Mouse (Mus musculus): ENCODE results near the gene Hspa2. TPM values are rescaled to one million over a fixed set of nuclear protein-coding genes. Genes with fewer than 3 reads are reported as not detected.

Hspa2 gene
- polyA plus RNA-seq, 1 experiment from 2014 or later: 4.9 TPM

DNA sequence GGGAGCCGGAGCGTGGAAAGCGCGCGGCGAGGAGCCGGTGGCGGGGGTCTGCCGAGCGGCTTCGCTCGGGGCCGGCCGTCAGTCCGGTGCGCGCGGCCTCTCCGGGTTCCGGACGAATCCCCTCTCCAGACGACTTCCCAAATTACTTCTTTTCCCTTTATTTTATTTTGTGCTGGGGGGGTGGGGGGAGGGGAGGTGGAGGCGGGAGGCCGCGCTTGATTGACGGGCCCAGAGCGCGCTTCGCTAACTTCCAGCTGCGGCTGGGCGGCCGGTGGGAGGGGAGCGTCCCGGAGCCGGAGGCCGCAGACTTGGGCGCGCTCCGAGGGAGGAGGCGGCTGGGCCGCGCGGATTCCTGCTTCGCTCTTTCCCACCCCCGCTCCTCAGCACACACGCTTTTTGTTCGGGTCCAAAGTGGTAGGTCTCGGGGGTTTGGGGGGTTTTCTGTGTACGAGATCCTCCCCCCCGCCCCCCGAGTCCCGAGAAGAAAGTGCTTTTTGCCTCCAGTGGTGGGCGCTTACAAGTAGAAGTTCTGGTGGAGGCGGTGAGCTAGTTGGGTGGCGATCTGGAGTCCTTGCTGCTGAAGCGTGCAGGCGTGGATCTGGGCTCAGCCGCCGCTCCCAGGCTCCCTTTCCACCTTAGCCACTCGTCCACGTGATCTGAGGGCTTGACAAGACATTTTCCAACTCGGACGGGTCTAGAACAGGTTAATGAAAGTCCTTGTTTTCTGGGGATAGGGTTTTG lies 33.0 kb upstream of the Hspa2 start:
- DNase-seq (ENCODE audit: low spot score): peak; percentile 85
- Histone ChIP-seq H3K27me3 (ENCODE audit: low read depth, poor library complexity, severe bottlenecking) (no peaks in the 10 kb centered on the region), H3K36me3 (no peaks in the 10 kb centered on the region), H3K9me3 (replicated peaks) (no peaks in the 10 kb centered on the region), H3K4me1 (peaks cover 53% of the 10 kb centered on the region), H3K27ac (peak overlapping the region; percentile 100), H3K4me3 (peak overlapping the region; percentile 99)
- under 1% methylated on average over 62 of the region's 63 CpGs for WGBS

- Histone ChIP-seq H3K9me3 (replicated peaks) (no peaks in the 10 kb centered on the region), H3K4me3 (peak overlapping the region; percentile 99), H3K36me3 (no peaks in the 10 kb centered on the region), H3K27ac (no peak overlapping the region), H3K4me1 (peaks cover 49% of the 10 kb centered on the region), H3K27me3 (ENCODE audit: low read depth, poor library complexity, severe bottlenecking) (no peaks in the 10 kb centered on the region)
- WGBS: 49% methylated on average over 7 of the region's 7 CpGs
- no peak for DNase-seq (ENCODE audit: low spot score)
Measured at GRCm38 (mm10) chr12:76372046-76372445, 31.9 kb upstream of the Hspa2 start.

DNA sequence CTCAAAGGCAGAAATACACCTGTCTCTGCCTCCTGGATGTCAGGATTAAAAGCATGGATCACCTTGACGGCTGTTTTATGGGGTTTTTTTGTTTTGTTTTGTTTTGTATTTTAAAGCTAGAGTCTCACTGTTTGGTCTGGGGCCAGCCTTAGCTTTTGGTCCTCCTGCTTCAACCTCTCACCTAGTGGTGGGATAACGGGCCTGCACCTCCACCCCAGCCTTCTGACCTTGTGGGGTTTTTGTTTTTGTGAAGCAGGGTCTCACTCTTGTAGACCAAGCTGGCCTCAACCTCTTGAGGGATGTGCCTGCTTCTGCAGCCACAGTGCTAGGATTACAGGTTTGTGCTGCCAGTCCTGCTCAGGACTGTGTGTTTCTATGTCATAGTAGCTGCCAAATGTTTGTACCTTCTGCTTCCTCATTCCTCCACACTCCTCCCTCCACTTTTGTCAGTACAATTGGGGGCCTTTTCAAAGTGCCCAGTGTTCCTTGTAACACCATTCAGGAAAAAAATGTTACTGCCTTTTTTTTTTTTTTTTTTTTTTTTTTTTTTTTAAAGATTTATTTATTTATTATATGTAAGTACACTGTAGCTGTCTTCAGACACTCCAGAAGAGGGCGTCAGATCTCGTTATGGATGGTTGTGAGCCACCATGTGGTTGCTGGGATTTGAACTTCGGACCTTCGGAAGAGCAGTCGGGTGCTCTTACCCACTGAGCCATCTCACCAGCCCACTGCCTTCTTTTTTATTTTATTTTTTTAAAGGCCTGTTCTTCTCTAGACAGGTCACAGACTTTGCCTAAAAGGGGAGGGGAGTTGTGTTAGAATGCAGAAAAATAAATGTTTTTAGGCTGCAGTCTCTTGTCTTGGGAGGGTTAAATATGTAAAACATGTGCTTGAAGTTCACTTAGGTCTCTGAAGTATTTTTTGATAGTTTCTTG lies 30.8 kb upstream of the Hspa2 start:
- H3K4me1 ChIP-seq: peaks cover 38% of the 10 kb centered on the region
- no peak for DNase-seq (ENCODE audit: low spot score)
- no peaks in the 10 kb centered on the region for H3K27me3 ChIP-seq (ENCODE audit: low read depth, poor library complexity, severe bottlenecking)
- H3K9me3 ChIP-seq (replicated peaks): no peaks in the 10 kb centered on the region
- no peaks in the 10 kb centered on the region for H3K36me3 ChIP-seq
- 76% methylated on average over 6 of the region's 7 CpGs for WGBS
- no peak overlapping the region for H3K4me3 ChIP-seq
- no peak overlapping the region for H3K27ac ChIP-seq

DNA sequence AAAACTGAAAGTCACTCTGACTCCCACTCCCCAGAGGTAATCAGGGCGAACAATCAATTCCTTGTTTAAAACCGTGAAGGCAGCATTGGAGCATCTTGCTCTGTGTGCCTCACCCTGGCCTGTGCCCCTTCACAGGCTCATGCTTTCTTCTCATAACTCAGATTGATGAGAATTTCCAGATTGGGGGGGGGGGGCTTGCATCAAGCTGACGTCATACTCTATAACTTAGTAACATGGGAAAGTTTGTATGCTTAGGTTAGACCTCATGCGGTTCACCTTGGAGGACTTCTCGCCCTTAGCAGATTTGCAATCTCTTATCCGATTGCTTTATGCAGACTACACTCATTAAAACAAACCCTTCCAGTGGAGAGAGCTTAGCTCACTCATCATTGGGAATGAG lies 30.0 kb upstream of the Hspa2 start:
- Histone ChIP-seq H3K27ac (no peak overlapping the region), H3K4me3 (no peak overlapping the region), H3K36me3 (no peaks in the 10 kb centered on the region), H3K9me3 (replicated peaks) (no peaks in the 10 kb centered on the region), H3K27me3 (ENCODE audit: low read depth, poor library complexity, severe bottlenecking) (no peaks in the 10 kb centered on the region), H3K4me1 (peaks cover 33% of the 10 kb centered on the region)
- 69% methylated on average over 6 of the region's 6 CpGs for WGBS
- no peak for DNase-seq (ENCODE audit: low spot score)

DNA sequence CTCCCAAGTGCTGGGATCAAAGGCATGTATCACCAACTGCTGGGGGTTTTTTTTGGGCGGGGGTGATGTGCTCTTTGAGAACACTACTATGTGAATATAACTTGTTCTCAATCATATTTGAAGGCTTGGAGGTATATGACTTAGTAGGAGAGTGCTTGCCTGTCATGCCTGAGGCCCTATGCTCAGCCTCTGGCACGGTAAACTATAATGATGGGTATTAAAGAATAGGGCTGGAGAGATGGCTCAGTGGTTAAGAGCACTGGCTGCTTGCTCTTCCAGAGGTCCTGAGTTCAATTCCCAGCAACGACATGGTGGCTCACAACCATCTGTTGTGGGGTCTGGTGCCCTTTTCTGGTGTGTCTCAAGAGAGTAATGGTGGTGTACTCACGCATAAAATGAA lies 29.1 kb upstream of the Hspa2 start:
- H3K4me3 ChIP-seq: no peak overlapping the region
- 68% methylated on average over 4 of the region's 4 CpGs for WGBS
- H3K36me3 ChIP-seq: peaks cover 3% of the 10 kb centered on the region; the same call in 1 of the 2 replicates
- no peaks in the 10 kb centered on the region for H3K27me3 ChIP-seq (ENCODE audit: low read depth, poor library complexity, severe bottlenecking)
- no peak for DNase-seq (ENCODE audit: low spot score)
- no peak overlapping the region for H3K27ac ChIP-seq
- H3K4me1 ChIP-seq: peaks cover 33% of the 10 kb centered on the region
- no peaks in the 10 kb centered on the region for H3K9me3 ChIP-seq (replicated peaks)

DNA sequence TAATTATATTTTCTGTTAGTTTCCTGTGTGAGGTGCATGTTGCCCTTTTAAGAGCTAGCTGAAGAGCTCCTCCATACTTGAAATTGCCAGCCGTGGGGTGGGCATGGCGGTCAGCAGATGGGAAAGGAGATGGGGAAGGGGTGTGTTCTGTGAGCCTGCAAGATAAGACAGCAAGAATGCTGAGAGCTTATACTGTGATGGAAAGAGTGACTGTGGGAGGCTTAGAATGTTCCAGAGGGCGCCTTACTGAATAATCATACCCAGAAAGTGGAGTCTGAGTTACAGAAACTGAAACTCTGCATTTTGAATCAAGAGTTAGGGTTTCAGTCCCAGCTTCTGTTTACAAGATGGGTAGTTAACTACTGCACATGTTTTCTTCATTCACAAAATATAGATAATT lies 28.5 kb upstream of the Hspa2 start:
- Histone ChIP-seq H3K4me1 (peaks cover 33% of the 10 kb centered on the region), H3K9me3 (replicated peaks) (no peaks in the 10 kb centered on the region), H3K36me3 (peaks cover 9% of the 10 kb centered on the region), H3K4me3 (no peak overlapping the region), H3K27ac (no peak overlapping the region), H3K27me3 (ENCODE audit: low read depth, poor library complexity, severe bottlenecking) (no peaks in the 10 kb centered on the region)
- WGBS: 90% methylated on average over 3 of the region's 3 CpGs
- no peak for DNase-seq (ENCODE audit: low spot score)

GRCm38 (mm10) chr12:76376649-76377048 lies 27.3 kb upstream of the Hspa2 start:
- H3K4me1 ChIP-seq: peaks cover 30% of the 10 kb centered on the region
- no peak overlapping the region for H3K27ac ChIP-seq
- DNase-seq (ENCODE audit: low spot score): no peak
- peaks cover 19% of the 10 kb centered on the region for H3K36me3 ChIP-seq
- H3K9me3 ChIP-seq (replicated peaks): no peaks in the 10 kb centered on the region
- H3K4me3 ChIP-seq: no peak overlapping the region
- 54% methylated on average over 7 of the region's 7 CpGs for WGBS
- no peaks in the 10 kb centered on the region for H3K27me3 ChIP-seq (ENCODE audit: low read depth, poor library complexity, severe bottlenecking)

GRCm38 (mm10) chr12:76377059-76377458 lies 26.9 kb upstream of the Hspa2 start:
- no peak overlapping the region for H3K4me3 ChIP-seq
- no peak for DNase-seq (ENCODE audit: low spot score)
- H3K27me3 ChIP-seq (ENCODE audit: low read depth, poor library complexity, severe bottlenecking): no peaks in the 10 kb centered on the region
- H3K27ac ChIP-seq: no peak overlapping the region
- WGBS: 94% methylated on average over 6 of the region's 6 CpGs
- H3K4me1 ChIP-seq: peaks cover 26% of the 10 kb centered on the region
- no peaks in the 10 kb centered on the region for H3K9me3 ChIP-seq (replicated peaks)
- H3K36me3 ChIP-seq: peaks cover 21% of the 10 kb centered on the region

GRCm38 (mm10) chr12:76377726-76378125 lies 26.2 kb upstream of the Hspa2 start:
- no peak overlapping the region for H3K4me3 ChIP-seq
- peaks cover 20% of the 10 kb centered on the region for H3K4me1 ChIP-seq
- peaks cover 21% of the 10 kb centered on the region for H3K36me3 ChIP-seq
- no peak overlapping the region for H3K27ac ChIP-seq
- DNase-seq (ENCODE audit: low spot score): no peak
- H3K27me3 ChIP-seq (ENCODE audit: low read depth, poor library complexity, severe bottlenecking): no peaks in the 10 kb centered on the region
- 90% methylated on average over 3 of the region's 3 CpGs for WGBS
- no peaks in the 10 kb centered on the region for H3K9me3 ChIP-seq (replicated peaks)

GRCm38 (mm10) chr12:76378556-76378955 lies 25.4 kb upstream of the Hspa2 start:
- Histone ChIP-seq H3K9me3 (replicated peaks) (no peaks in the 10 kb centered on the region), H3K36me3 (peaks cover 30% of the 10 kb centered on the region), H3K4me1 (peaks cover 16% of the 10 kb centered on the region), H3K27ac (no peak overlapping the region), H3K27me3 (ENCODE audit: low read depth, poor library complexity, severe bottlenecking) (no peaks in the 10 kb centered on the region), H3K4me3 (no peak overlapping the region)
- DNase-seq (ENCODE audit: low spot score): no peak
- 90% methylated on average over 5 of the region's 5 CpGs for WGBS

DNA sequence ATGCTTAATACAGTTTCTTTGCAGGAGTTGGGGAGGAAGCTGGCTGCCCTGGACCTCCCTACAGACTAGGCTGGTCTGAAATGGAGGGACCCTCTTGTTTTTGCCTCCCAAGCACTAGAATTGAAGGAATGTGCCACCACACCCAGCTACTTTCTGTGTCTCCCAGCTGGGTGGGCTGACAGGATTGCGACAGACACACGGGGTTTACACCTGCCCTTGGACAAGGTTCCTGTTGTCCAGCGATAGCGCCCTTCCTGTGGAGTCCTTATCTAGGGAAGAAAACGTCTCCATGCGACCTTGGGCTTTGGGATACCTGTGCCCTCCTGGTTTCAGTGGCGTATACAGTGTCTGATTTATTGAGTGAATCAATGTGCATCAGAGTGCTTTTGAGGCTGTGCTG lies 23.8 kb upstream of the Hspa2 start:
- no peak for DNase-seq (ENCODE audit: low spot score)
- Histone ChIP-seq H3K9me3 (replicated peaks) (no peaks in the 10 kb centered on the region), H3K27ac (no peak overlapping the region), H3K36me3 (peaks cover 45% of the 10 kb centered on the region), H3K4me3 (no peak overlapping the region), H3K4me1 (peaks cover 6% of the 10 kb centered on the region; the same call in 1 of the 2 replicates), H3K27me3 (ENCODE audit: low read depth, poor library complexity, severe bottlenecking) (no peaks in the 10 kb centered on the region)
- WGBS: 89% methylated on average over 7 of the region's 7 CpGs

DNA sequence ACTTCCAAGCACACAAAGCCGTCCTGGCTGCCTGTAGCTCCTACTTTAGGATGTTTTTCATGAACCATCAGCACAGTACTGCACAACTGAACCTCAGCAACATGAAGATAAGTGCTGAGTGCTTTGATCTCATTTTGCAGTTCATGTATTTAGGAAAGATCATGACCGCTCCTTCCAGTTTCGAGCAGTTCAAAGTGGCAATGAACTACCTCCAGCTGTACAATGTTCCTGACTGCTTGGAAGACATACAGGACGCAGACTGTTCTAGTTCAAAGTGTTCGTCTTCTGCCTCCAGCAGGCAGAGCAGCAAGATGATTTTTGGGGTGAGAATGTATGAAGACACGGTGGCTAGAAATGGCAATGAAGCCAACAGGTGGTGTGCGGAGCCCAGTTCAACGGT lies 18.6 kb upstream of the Hspa2 start:
- Histone ChIP-seq H3K36me3 (peaks cover 81% of the 10 kb centered on the region), H3K27me3 (ENCODE audit: low read depth, poor library complexity, severe bottlenecking) (no peaks in the 10 kb centered on the region), H3K4me1 (no peaks in the 10 kb centered on the region), H3K9me3 (replicated peaks) (no peaks in the 10 kb centered on the region), H3K4me3 (no peak overlapping the region), H3K27ac (no peak overlapping the region)
- no peak for DNase-seq (ENCODE audit: low spot score)
- WGBS: 91% methylated on average over 8 of the region's 8 CpGs

DNA sequence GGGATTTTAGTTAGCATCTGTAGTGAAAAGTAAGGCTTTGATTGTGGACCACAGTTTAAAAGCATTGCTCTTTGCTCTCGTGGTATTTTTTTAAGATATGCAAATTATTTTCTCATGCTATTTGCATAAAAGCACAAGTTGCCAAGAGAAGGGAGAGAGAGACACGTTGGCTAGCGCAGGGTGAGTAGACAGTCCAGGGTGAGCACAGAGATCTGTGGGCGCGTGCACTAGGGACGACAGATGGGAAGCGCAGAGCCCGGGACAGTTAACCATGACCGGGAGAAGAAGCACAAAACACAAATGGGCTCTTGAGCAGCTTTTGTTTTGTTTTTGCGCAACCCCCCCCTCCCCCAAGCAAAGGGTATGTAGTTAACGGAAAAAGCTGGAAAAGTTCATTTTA lies 15.2 kb upstream of the Hspa2 start:
- DNase-seq (ENCODE audit: low spot score): no peak
- H3K27ac ChIP-seq: no peak overlapping the region
- peaks cover 67% of the 10 kb centered on the region for H3K36me3 ChIP-seq
- H3K4me3 ChIP-seq: no peak overlapping the region
- H3K27me3 ChIP-seq (ENCODE audit: low read depth, poor library complexity, severe bottlenecking): no peaks in the 10 kb centered on the region
- no peaks in the 10 kb centered on the region for H3K9me3 ChIP-seq (replicated peaks)
- H3K4me1 ChIP-seq: no peaks in the 10 kb centered on the region
- WGBS: 95% methylated on average over 11 of the region's 11 CpGs
